Mouse (Mus musculus): Measurements from ENCODE around the gene Anp32a.

GRCm38 (mm10) chr9:62350721-62351120 is 9.6 kb downstream of the Anp32a start:
- no peak for TF ChIP-seq CTCF (IDR thresholded peaks at IDR 0.05)
- TF ChIP-seq EP300 (IDR thresholded peaks at IDR 0.05): no peak

Data from lung, postnatal 0 days (tissue).